Mouse (Mus musculus): ENCODE results near the gene Zranb1.

Zranb1 gene

DNA sequence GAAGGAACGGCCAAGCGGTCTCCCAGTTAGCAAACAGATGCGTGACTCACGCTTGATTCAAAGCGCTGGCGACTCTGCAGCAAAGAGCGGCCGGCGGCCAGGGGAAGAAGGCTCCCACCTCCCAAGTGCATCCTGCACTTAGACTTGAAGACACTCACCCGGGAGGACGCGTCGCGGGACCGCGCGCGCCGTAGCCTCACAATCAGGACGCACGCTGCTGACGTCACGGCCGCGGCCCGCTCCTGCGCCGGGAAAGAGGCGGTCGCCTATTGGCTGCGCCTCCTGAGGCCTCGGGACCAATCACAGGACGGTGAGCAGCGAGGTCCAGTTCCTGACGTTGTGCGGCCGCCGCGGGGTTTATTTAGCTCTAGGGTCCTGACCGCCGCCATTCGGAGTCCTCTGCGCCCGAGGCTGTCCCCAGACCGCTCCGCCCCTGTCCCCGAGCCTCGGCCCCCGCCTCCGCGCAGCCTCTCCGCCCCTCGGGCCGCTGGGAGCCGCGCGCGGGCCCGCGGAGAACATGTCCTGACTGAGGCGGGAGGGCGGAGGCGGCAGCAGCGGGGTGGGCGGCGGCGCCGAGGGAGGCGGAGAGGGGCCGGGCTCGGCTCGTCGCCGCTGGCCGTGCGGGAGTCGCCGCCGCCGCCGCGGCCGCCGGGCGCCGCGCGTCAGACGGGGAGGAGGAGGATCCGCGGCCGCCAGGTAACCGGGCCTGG is at the start of gene Zranb1:
Gene Zranb1, plus strand, starts transcription at position 293 of the 710 bp plus-strand sequence.
- peak; percentile 98 for DNase-seq (ENCODE audit: extremely low read depth, insufficient read length, low spot score)

DNA sequence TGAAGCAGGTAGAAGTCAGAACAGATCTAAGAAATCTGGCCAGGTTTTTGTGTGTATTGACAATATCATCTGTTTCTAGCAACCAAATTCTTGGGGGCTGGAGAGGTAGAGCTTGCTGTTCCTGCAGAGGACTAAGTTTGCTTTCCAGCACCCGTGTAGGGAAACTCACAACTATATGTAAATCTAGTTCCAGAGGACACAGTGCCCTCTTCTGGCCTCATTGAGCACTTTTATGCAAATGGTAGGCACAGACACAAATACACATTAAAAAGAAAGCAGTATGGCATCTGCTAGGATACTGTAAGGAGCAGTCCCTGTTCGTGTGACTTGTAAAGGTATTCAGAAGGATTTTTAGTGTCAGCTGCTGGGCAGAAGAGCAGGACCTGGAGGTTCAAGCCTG is 48.6 kb upstream of the Zranb1 start:
- DNase-seq (ENCODE audit: extremely low read depth, insufficient read length, low spot score) = no peak

DNA sequence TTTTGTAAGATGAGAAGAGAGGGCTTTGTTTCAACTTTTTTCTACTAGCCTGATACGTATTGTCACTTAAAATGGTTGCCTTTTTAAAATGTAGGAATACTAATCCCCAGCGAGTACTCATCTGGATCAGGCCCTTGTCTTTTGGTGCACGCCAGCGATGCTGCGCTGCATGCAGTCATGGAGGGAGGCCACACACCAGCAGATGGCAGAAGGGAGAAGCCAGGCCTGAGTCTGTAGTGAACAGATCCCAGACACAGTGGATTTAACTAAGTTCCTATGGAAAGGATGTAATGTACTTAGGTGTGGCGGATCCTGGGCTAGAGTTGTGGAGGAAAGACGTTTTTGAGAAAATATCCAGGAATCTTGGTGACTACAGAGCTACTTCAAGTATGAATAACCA is 46.9 kb upstream of the Zranb1 start:
- DNase-seq (ENCODE audit: extremely low read depth, insufficient read length, low spot score) = no peak

DNA sequence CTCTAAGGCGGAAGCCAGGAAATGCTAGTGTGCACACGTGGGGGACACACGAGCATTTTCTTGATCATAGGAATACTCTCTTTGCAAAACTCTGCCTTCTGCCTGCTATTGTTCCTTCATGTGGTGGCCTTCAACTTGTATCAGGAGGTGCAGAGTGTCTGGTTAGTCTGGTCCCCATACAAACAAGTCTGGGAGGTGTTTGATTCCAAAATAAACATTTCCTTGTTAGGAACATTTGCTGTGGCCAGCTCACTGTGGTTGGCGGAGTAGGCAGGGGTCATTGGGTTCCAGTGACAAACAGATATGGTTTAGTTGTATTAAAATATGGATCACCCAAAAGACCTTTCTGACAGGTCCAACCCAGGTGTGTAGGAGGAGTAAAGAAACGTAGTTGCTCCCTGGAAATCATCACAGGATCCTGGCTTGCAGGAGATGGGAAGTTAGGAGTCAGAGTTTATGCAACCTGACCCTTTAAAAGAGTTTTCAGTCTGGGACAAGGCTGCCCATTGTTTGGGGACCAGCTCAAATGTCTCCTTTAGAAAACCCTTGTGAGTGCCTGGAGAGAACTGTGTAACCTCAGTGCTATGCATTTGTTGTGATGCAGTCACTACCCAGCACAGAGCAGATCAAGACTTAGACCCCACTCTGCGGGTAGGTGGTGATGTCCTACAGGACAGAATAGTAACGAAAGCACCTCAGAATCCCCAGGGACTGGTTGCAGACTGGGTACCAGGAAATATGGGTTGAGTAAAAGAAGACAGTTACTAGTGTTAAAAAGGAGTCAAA is 43.7 kb upstream of the Zranb1 start:
- no peak for DNase-seq (ENCODE audit: extremely low read depth, insufficient read length, low spot score)

DNA sequence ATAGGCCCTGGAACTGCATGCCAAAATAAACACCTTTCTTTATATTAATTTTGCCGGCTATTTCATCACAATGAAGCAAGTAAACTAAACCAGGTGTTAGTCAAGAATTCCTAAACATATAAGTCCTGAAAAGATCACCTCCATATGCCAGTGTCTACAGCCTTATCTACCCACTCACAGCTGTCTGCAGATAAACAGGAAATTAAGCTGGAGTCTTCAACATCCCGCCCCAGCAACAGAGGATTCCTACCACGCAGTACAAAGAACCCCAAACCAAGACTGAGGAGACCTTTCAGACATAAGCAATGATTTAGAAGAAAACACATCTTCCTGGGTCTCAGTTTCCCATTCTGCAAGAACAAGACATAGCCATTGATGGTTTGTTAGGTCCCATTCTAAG is 42.9 kb upstream of the Zranb1 start:
- DNase-seq (ENCODE audit: extremely low read depth, insufficient read length, low spot score) = no peak

DNA sequence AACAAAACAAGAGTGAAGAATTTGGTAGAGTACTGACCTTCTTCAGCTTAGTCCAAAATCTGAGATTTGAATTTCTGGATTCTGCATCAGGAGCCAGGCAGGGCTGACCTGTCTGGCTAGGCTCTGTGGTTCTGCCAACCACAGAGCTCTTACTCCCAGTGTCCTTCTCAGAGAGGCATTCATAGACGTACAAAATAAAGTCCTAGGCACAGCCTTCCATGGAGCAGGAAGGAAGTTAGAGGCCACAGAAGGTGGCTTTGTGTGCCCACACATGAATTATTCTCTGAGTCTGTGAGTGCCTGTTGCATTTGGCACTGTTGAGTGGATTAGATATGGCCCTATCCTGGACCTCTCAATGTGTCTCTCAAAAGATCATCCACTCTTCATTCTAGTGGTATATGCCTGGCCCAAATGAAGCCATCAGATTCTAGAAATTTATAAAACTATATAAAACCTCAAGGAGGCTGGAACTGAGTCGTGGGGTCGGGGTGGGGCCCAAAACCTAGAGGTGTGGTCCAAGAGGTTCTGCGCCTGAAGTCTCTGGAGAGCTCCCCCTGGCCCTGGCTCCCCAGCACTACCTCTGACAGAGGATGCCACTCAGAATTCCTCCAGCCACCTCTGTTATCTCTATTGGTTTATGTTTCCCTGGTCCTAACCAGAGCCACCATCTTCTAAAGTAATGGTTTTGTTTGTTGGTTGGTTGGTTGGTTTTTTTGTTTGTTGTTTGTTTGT is 42.3 kb upstream of the Zranb1 start:
- no peak for DNase-seq (ENCODE audit: extremely low read depth, insufficient read length, low spot score)

DNA sequence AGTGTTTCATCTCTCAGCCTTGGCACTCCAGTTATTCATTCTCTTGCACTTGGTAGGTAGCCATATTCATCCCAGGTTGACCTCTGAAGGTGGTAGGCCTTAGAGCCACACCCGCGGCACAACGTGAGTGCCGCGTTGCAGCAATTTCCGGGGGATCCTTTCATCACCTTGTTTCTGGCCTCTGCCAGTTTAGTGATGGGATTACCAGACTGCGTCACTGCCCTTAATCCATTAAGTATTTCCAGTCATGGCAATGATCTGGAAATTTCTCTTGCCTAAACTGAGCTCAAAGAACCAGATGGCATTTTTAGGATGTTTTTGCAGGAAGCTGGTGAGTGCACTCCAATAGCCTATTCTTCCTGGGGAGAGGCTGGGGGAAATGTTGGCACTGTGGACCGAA is 41.3 kb upstream of the Zranb1 start:
- DNase-seq (ENCODE audit: extremely low read depth, insufficient read length, low spot score) = no peak

DNA sequence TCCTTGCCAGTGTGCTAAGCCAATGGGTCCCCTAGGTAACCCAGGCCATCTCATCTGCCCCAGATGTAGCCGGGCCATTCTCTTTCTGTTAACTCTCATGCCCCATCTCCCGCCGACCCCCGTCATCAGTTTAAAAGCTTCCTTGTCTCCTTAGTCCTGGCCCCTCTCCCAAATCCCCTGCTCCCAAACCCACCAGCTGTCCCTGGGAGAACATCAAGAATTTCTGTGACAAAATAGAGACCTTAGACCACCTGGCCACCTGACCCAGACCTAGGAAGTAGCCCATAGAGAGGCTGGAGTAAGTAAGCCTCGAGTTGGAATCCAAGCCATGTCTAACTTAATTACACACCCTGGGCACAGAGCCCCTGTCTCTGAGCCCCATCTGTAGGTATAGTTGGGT is 40.7 kb upstream of the Zranb1 start:
- DNase-seq (ENCODE audit: extremely low read depth, insufficient read length, low spot score) = no peak

DNA sequence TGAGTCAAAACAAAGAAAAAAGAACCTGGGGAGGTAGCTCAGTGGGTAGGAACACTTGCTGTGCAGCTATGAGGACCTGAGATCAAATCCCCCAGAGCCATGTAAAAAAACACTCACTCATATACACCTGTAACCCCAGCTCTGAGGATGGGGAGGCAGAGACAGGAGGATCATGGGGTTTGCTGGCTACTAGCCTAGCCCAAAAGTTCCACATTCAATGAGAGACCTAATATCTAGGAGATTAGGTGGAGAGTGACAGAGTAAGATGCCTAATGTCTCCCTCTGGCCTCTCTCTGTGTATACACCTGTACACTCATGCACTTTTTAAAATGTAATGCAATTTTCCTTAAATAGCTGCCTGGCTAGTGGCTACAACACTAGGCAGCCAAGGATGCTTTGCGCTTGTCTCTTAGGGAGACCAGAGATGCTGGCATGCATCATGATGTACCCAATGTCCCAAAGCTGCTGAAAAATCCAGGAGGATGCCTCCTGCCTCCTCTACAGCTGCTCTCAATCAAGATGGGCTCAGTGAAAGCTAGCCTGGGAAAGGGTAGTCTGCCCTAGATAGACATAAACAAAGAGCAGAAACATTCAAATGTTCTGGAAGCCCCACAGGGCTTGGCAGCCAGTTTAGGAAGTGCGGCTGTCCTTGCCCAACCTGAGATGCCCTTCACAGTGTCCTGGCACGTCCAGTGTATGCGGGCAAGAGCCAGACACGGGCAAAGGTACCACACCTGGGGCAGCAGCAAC is 39.2 kb upstream of the Zranb1 start:
- DNase-seq (ENCODE audit: extremely low read depth, insufficient read length, low spot score) = no peak

DNA sequence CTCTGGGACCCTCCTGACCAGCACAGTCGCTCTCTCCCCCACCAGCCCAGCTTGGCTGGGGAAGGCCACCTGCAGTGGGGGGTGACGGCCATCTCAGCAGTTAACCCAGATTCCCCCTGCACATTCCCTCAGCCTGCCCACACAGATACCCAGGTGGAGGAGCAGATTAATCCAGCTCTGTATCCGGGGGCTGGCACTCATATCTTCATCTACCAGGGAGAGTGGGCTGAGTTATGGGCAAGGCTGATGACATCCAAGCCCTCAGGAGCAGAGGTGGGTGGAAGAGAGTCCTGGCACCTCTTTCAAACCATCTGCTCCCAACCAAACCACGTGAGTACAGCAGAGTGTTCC is 38.7 kb upstream of the Zranb1 start:
- DNase-seq (ENCODE audit: extremely low read depth, insufficient read length, low spot score) = no peak

DNA sequence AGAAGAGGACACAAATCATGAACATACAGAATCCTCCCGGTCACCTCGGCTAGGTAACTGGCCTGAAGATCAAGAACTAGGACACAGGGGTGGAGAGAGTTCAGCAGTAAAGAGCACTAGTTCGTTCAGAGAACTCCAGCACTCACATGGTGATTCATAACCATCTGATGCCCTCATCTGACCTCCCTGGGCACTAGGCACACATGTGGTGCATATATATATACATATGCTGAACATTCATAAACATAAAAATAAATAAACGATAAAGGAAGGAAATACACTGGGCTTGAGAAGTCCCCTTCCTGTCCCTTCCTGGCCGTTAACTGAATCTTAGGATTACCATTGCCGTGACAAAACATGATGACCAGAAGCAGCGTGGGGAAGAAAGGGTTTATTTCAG is 38.1 kb upstream of the Zranb1 start:
- DNase-seq (ENCODE audit: extremely low read depth, insufficient read length, low spot score) = no peak

DNA sequence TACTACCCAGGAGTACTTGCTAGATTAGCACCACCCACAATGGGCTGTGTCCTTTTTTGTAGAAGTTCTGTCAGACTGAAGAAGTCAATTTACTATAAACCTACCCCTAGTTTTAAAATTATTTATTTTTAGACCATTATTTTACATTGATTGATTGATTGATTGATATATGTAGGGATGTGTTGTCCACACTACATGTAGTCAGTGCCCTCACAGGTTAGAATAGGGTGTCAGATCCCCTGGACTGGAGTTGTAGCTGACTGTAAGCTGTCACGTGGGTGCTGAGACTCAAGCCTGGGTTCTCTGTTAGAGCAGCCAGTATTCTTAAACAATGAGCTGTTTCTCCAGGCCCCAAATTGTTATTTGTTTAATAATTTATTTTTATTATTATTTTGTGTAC is 37.6 kb upstream of the Zranb1 start:
- DNase-seq (ENCODE audit: extremely low read depth, insufficient read length, low spot score) = no peak

DNA sequence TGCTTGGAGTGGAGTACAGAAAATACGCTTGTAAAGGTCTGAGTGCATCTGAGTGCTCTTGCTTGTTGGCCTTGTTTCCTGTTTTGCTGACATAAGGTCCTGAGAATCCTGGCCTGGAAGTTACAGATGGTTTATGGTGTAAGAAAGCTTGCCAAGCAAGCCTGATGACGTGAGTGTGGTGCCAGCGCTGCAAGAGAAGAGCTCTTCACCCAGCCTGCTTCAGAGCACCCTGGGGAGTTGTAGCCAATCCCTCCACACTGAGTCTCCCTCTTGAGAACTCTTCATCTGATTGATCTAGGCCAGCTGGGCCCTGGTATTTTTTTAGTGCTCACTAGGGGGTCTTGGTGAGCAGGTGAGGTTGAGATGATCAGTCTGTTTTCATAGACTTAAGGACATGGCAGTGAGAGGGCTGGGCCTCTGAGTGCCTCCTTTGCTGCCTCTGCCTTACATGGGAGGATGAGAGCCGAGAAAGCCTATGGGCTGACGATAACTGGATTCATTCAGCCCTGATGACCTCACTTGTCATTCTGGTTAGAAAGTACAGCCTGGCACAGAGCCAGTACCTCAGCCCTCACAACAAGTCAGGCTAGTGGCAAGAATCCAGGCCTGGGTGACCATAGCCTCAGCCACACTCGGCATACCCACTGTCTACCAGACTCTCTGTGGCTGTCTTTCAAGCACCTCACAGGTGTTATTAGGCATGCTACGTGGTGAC is 35.9 kb upstream of the Zranb1 start:
- DNase-seq (ENCODE audit: extremely low read depth, insufficient read length, low spot score) = peak; percentile 75

DNA sequence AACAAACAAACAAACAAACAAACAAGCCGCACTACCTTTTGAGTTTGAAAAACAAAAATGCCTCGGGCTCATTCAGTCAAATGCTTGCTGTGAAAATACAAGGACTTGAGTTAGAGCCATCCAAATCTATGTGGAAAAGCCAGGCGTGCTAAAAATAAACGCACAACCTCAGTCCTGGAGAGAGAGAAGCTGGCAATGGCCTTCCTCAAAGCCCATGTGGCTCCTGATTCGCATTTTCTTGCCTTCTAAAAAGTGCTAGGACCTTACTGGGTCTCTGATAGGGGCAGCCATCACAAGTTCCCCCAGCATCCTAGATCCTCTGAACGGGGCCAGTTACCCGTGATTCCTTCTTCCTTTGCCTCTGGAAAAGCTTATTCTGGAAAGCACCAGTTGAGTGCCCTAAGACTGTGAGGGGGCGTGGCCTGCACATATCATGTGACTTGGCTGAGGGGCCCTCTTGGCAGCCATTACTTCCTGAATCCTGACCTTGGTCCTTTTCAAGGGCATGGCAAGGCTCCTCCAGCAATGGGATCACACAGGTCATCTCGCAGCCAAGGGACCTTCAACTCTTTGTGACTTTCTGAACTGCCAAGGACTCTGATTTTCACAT is 34.6 kb upstream of the Zranb1 start:
- DNase-seq (ENCODE audit: extremely low read depth, insufficient read length, low spot score) = no peak

DNA sequence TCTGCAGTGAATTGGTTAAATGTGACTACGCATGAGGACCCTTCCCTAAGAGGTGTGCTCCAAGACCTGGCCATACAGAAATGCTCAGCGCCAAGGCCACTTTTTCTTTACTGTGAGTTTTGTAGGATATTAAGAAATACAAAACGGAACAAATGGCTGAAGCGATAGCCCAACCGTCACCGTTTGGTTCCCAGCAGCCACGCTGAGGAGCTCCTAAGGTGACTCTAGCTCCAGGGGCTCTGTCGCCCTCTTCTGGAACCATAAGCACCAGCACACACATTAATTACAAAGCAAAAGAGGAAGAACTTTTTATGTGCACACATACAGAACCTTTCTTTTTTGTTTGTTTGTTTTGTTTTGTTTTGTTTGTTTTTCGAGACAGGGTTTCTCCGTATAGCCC is 33.7 kb upstream of the Zranb1 start:
- no peak for DNase-seq (ENCODE audit: extremely low read depth, insufficient read length, low spot score)

DNA sequence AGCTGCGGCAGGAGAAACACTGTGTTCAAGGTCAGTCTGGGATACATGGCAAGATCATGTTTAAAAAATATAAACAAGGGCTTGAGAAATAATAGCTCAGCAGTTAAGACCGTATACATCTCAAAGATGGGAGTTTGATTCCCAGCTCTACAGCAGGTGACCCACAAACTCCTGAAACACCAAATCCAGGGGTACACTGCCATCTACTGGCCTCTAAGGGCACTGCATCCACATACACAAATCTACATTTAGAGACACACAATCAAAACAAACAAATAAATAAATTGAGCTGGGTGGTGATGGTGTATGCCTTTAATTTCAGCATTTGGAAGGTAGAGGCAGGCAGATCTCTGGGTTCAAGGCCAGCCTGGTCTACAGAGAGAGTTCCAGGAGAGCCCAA is 32.7 kb upstream of the Zranb1 start:
- DNase-seq (ENCODE audit: extremely low read depth, insufficient read length, low spot score) = no peak

DNA sequence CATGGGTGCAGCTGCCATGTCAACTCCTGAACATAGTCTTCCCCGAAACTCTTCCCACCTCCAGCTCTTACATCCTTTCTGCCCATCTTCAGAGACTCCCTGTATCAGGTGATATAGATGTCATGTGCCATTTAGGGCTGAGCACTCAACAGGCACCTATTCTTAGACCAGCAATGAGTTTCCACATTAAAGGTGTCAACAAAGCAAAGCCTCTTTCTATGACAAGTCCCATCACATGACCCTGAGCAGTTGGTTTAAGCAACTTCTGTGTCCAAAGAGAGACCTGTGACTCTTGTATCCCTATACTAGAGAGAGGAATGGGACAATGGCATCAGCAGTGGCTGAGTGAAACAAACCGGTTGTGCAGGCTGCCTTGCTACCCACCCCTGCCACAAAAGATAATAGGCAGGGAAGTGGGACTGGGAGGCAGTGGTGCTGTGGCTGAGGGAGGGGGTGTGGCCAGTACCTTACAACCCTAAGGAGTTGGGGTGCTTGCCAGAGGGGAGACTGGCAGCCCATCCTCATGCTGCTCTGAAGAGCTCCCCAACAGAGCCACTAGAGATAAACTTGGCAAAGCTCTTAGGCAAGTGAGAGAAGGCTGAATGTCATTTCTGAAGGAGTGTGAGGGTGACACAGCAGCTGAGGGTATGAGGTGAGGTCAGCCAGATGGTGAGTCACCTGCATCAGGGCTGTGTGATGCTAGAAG is 30.0 kb upstream of the Zranb1 start:
- DNase-seq (ENCODE audit: extremely low read depth, insufficient read length, low spot score) = no peak

DNA sequence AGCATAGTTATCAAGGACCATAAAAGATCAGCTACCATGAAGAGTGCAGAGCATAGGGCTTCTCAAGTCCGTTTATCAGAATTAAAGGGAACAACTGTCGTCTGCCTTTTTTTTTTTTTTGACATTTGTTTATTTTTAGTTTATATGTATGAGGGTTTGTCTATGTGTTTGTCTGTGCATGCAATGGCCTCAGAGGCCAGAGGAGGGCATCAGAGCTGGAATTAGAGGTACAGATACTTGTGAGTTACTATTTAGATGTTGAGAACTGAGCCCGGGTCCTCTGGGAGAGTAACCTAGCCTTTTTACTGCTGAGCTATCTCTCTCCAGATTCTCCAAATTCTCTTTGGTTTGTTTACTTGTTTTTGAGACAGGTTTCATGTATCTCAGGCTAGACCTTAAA is 27.1 kb upstream of the Zranb1 start:
- DNase-seq (ENCODE audit: extremely low read depth, insufficient read length, low spot score) = no peak

DNA sequence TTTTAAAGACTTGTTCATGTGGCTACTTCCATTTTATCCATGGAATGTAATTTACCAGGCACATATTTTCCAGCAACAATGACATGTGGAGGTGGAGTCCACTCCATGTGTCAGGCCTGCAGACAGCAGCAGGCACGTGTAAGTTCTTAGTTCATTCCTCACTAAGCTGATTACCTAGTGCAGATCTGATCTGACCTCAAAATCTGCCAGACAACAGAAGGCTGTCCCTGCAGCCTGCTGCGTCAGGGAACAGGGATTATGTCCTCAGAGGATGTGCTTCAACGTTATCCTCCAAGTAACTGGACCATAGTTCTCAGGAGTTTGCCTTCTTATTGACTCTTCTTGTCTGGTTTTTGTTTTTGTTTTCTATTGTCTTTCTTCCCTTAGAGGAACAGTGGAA is 9.0 kb upstream of the Zranb1 start:
- DNase-seq (ENCODE audit: extremely low read depth, insufficient read length, low spot score) = no peak
